In the genomic region with DNA sequence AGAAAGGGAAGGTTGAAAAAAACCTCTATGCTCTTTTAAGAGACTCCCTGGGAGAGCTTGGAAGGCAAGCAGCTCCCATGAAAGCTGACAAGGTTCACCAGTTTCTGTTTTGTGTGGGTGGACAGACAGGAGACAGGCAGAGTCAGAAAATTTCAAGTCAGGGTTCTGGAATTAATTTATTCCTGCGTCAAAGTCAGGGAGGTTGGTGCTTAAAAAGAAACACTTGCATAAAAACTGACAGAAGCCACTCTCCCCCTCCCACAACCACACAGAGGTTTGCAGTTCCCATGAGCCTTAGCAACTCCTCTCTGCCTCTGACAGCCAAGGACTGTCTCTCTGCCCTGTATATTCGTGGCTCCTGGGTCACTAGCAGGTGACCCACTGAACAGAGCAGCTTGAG, we compare ENCODE assay signal across 11 mouse cellular contexts.
"Had no signal": no experiment of that assay in that cellular context is flagged by ENCODE, and none has a peak within 500 bp of the region (broad histone marks: within the 10 kb centered on the region; RNA-seq: fewer than 3 reads in every experiment).

No protein-coding gene starts in this region.

- H3K4me2 ChIP-seq: limb, embryonic 13.5 days; midbrain, embryonic 12.5 days; neural tube, embryonic 13.5 days had no signal

- H3K27ac ChIP-seq: limb, embryonic 13.5 days; liver, embryonic 14.5 days; midbrain, embryonic 12.5 days; neural tube, embryonic 13.5 days had no signal

- DNase-seq: left cerebral cortex, postnatal 4 days; lung, adult 18-20 months; retina, postnatal 1 day; right cerebral cortex, postnatal 25 days; thymus, postnatal 14 days had no signal

- H3K9ac ChIP-seq: limb, embryonic 13.5 days; liver, embryonic 14.5 days; midbrain, embryonic 12.5 days; neural tube, embryonic 13.5 days had no signal

- H3K4me3 ChIP-seq: limb, embryonic 13.5 days; midbrain, embryonic 12.5 days; neural tube, embryonic 13.5 days had no signal

- H3K4me1 ChIP-seq: limb, embryonic 13.5 days; midbrain, embryonic 12.5 days; neural tube, embryonic 13.5 days had no signal

- H3K36me3 ChIP-seq: limb, embryonic 13.5 days; midbrain, embryonic 12.5 days; neural tube, embryonic 13.5 days had no signal

- H3K27me3 ChIP-seq: limb, embryonic 13.5 days; midbrain, embryonic 12.5 days; neural tube, embryonic 13.5 days had no signal

- ATAC-seq: intestine, embryonic 16.5 days; midbrain, embryonic 16.5 days had no signal

- H3K9me3 ChIP-seq: limb, embryonic 13.5 days; midbrain, embryonic 12.5 days; neural tube, embryonic 13.5 days had no signal
